Mouse (Mus musculus): ENCODE results near the gene Pdss2. TPM values are rescaled to one million over a fixed set of nuclear protein-coding genes. Genes with fewer than 3 reads are reported as not detected.

Gene Pdss2
- polyA plus RNA-seq (2012; rRNA removed): 10.6 and 12.5 TPM in 2 replicates

DNA sequence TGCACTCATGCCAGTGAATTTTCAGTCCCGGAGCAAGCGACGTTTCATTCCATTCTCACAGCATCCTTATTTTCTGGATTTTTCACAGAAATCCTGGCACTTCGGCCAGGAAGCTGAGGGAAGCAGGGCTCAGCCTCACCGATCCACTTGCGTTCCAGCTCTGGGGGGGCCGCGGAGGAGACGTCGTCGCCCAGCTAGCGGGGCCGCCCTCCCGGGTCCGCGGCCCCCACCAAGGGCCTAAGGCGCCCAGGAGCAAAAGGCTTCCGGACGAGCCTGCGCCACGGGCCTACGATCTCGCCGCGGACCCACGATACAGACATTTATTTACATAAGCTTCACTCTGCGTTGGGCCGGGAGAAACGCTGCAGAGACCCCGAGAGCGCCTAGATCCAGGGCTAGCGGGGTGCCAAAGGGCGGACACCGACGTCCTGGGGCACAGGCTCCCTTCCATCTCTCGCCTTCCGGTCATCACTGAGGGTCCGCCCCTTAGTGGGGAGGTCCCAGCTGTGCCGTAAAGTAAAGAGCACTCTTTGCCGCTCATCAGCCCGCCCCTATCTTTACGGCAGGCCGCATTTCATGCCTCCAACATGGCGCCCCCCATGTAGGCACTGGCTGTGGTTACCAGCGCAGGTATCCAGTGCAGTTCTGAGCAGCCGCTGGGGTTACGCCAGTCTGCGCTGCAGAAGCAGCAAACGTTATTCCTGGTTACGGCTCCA, at the start of gene Pdss2:
TSS of gene Pdss2 (plus strand) at position 577 of the 716 bp plus-strand sequence.
- DNase-seq (ENCODE audit: low spot score): peak; percentile 87

GRCm38 (mm10) chr10:43172066-43172465, 49.2 kb upstream of the Pdss2 start:
- no peak for DNase-seq (ENCODE audit: low spot score)

DNA sequence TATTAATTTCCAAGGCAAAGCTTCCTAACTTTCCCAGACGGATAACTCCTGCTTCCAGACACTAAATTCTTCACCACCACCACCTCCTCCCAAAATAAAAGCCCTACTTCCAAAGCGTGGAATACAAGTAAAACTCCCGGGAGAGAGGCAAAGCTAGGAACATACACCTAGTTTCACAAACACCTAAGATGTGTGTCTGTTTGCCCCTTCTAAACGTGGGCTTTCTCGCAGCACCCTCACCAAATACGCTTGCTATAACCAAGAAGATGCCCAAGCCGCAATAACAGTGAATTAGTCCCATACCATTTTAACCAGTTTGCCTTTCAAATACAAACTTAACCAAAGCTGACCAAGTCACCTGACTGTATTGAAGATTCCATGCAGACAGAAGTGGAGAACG, 48.7 kb upstream of the Pdss2 start:
- DNase-seq (ENCODE audit: low spot score): no peak

GRCm38 (mm10) chr10:43173141-43173827, 48.0 kb upstream of the Pdss2 start:
- peak; percentile 41 for DNase-seq (ENCODE audit: low spot score)

- no peak for DNase-seq (ENCODE audit: low spot score)
These were observed 47.4 kb upstream of the Pdss2 start for GRCm38 (mm10) chr10:43173828-43174325.

DNA sequence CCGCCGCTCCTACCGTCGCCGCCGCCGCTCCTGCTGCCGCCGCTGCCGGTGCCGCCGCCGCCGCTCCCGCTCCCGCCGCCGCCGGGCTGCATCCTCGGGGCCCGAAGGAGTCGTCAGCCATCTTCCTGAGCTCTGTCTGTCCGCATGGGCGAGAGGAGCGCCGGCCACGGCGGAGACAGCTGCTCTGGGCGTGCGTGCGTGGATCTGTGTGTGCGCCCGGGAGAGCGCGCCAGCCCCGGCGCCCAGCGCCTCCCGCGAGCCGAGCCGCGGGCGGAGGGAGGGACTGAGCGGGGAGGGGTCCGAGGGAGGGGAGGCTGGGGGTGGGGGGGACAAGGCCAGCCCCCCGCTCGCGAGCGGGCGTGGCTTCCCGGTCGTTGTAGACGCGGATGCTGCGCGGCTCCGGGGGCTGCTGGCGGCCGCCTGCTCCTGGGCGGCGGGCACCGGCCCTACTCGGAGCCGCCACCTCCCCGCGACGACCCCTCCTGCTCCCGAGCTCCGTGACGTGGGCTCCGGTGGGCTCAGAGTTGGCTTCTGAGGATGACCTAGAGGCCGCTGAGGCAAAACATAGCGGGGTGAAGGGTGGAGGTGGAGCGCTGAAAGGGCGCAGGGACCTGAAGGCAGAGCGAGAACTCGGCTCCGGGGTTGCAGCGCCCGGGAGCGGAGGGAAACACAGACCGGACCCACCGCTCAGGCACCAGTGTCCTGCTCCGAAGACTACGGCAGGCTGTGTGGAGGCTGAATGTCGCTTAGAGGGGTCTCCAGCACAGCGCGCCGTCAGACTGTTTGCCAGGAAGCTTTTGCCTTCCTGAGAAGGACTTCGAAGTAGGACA, 46.7 kb upstream of the Pdss2 start, which contains the start of the genes Sobp and 9030612E09Rik:
TSS of gene Sobp (minus strand) at position 205 of the 830 bp plus-strand sequence.
TSS of gene 9030612E09Rik (plus strand) at position 379 of the 830 bp plus-strand sequence.
- DNase-seq (ENCODE audit: low spot score): peak; percentile 40

DNA sequence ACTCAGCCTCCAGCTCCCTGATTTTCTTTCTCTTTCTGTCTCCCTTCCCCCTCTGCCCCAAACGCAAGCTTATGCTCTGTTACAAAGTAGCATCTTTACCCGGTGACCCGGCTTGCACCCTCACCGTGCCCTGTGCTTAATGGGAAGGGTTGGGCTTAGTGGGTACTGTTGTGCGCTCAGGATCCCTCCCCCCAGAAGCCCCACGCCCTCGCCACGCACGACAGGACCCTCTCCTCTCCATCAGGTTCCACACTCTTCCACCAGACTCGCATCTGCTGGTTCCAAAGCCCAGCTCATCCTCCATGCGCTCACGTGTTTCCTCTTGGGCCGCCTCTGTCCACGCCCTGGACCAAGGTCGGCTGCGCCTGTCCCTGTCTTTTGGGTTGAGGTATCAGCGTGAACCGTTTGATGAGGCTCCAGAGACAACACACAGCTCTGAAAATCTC, 46.1 kb upstream of the Pdss2 start:
- no peak for DNase-seq (ENCODE audit: low spot score)

GRCm38 (mm10) chr10:43180313-43180912, 40.9 kb upstream of the Pdss2 start:
- no peak for DNase-seq (ENCODE audit: low spot score)

DNA sequence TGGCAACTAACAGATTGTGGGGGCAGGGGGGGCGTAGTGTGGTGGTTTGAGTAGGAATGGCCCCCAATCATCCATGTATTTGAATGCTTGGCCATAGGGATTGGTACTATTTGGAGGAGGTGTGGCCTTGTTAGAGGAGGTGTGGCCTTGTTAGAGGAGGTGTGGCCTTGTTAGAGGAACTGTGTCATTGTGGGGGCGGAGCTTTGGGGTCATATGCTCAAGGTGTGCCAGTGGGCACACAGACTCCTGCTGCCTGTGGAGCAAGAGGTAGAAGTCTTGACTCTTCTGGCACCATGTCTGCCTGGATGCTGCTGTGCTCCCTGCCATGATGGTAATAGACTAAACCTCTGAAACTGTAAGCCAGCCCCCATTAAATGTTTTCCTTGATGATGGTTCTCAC, 21.1 kb upstream of the Pdss2 start:
- DNase-seq (ENCODE audit: low spot score): no peak

GRCm38 (mm10) chr10:43203865-43204264, 17.4 kb upstream of the Pdss2 start:
- DNase-seq (ENCODE audit: low spot score): no peak

- no peak for DNase-seq (ENCODE audit: low spot score)
These were observed 9.4 kb upstream of the Pdss2 start for GRCm38 (mm10) chr10:43211866-43212265.

GRCm38 (mm10) chr10:43217361-43217900, 3.9 kb upstream of the Pdss2 start:
- DNase-seq (ENCODE audit: low spot score): no peak

DNA sequence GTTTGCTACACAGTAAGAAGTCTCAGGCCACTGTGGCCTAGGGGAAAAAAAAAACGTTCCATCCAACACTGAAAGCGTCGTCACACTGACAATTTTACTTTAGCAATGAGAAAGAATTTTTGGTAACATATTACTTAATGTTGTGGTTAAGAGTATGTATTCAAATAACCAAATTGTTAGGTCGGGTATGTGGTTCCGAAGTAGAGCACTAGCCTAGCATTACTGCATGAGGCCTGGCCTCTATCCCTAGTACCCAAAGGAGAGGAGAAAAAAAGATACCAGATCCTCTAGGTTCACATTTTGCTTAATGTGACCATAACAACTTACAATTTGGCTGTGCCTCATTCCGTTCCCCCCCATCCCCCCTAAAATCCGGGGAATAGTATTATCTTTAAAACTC, 807 bp upstream of the Pdss2 start:
- DNase-seq (ENCODE audit: low spot score): no peak

GRCm38 (mm10) chr10:43221659-43222058, 373 bp downstream of the Pdss2 start:
- peak; percentile 44 for DNase-seq (ENCODE audit: low spot score)

GRCm38 (mm10) chr10:43223391-43223790, 2.1 kb downstream of the Pdss2 start:
- no peak for DNase-seq (ENCODE audit: low spot score)

GRCm38 (mm10) chr10:43226391-43226790, 5.1 kb downstream of the Pdss2 start:
- DNase-seq (ENCODE audit: low spot score): no peak

GRCm38 (mm10) chr10:43229236-43229635, 8.0 kb downstream of the Pdss2 start:
- DNase-seq (ENCODE audit: low spot score): no peak

- DNase-seq (ENCODE audit: low spot score): no peak
These were observed 13.2 kb downstream of the Pdss2 start for GRCm38 (mm10) chr10:43234522-43234921.

GRCm38 (mm10) chr10:43235011-43235410, 13.7 kb downstream of the Pdss2 start:
- DNase-seq (ENCODE audit: low spot score): no peak

- DNase-seq (ENCODE audit: low spot score): no peak
These were observed 14.7 kb downstream of the Pdss2 start for GRCm38 (mm10) chr10:43235758-43236669.
